Mouse (Mus musculus): ENCODE results near the gene Etl4.

DNA sequence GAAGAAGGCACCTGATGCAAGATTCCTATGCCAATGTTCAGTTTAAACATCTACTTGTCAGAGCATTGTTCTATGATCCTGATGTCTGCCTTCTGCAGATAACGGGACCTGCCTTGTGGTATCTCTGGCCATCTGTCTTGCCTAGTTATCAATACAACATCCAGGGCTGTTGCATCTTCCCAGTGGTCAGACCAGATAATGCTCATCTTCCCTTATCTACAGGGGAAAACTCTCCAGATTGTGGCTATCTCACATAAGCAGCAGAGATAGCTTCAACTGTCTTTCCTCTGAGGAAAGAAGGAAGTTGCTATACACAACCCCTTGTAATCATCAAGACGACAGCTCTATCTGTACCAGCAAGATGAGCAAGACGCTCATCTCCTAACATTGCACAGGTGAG is 579.5 kb downstream of the Etl4 start:
- TF ChIP-seq POLR2A (IDR thresholded peaks at IDR 0.05; ENCODE audit: extremely low read depth, insufficient read depth, low read length) (no peak), CTCF (IDR thresholded peaks at IDR 0.05; ENCODE audit: low read depth, low read length) (no peak)
